Mouse (Mus musculus): ENCODE results near the gene Fggy. TPM values are rescaled to one million over a fixed set of nuclear protein-coding genes. Genes with fewer than 3 reads are reported as not detected.

Gene Fggy
- 1 to 10 TPM; 3.8 to 6.6 TPM for total RNA-seq (2023)

DNA sequence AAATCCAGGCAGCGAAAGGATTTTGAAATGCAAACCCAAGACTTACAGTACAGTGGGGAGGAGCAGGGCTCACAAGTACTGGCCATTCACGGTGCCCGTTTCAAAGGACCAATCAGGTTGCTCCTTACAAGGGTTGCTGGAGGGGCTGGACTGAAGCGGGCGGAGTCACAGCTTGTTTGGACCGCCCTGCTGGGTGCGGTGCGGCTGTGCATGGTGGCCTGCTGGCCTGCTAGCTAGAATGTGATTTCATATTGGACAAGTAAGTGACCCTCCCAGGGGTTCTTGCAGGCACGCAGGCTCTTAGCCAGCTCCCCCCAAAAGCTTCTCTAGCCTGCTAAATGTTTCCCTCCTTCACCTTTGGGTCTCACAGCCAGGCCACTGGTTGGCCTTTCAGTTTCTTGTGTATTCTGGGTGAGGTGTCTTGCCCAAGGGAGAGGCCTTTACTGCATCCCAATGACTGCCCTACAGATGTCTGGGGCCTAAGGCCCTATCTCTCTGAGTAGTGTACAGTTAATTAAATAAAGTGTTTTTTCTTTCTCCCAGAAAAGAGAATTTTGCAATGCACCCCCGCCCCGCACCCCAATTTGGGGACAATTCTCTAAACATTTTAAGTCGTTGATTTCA lies at the start of gene Fggy:
Gene Fggy (plus strand): TSS at position 175 of the 624 bp plus-strand sequence.

DNA sequence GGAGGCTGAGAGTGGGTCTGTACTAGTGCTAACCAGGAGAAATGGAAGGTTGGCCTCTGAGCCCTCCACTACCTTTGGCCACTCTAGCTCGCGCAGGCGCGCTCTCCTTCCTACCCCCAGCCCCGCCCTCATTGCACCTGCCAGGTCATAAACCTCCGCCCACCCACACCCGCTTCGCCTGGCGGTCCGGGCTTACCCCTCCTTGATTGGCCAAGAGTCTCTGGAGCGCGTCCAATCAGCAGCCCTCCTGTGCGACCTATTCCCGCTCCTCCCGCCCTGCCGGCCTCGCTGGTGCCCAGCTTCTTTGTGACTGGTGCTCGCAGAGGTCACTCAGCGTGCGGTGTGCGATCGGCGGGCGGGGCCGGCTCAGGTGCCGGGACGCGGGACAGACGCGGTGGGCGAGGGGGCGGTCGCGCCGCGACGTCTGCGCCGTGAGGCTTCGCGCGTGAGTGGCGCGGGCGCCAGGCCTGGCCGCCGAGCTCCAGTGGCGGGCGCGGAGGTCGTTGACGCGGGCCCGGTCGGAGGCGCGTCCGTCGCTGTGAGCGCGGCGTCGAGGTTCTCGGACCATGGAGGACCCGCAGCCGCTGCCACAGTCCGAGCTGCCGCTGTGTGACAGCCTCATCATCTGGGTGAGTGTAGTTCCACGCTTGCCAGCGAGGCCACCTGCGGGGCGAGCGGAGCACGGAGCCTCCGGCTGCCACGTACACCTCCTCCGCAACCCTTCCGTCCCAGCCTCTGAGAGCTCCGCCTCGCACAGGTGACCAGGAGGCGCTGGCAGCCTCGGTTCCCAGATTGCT lies 409.8 kb downstream of the Fggy start, which contains the start of gene Hook1:
Gene Hook1 (plus strand): TSS at position 313 of the 797 bp plus-strand sequence.

